Mouse (Mus musculus): Measurements from ENCODE around the gene Grhpr.
"Not testable (repeated sequence)": the region's sequence is repeated elsewhere in the genome, so short reads cannot be mapped to it uniquely, and the experiment has no call there.

Grhpr gene

GRCm38 (mm10) chr4:44974331-44974730 is 6.9 kb upstream of the Grhpr start:
- no peak for DNase-seq (ENCODE audit: low spot score in 2 of 2)

- DNase-seq (ENCODE audit: low spot score in 2 of 2), result no peak
These were observed 5.1 kb upstream of the Grhpr start for GRCm38 (mm10) chr4:44976026-44976615.

GRCm38 (mm10) chr4:44976921-44977710 is 4.1 kb upstream of the Grhpr start:
- DNase-seq (ENCODE audit: low spot score in 2 of 2), result no peak

GRCm38 (mm10) chr4:44978175-44978574 is 3.0 kb upstream of the Grhpr start:
- no peak for DNase-seq (ENCODE audit: low spot score in 2 of 2)

- no peak for DNase-seq (ENCODE audit: low spot score in 2 of 2)
These were observed 1.3 kb upstream of the Grhpr start for GRCm38 (mm10) chr4:44979794-44980338.

- DNase-seq (ENCODE audit: low spot score in 2 of 2), result no peak
These were observed 736 bp downstream of the Grhpr start for GRCm38 (mm10) chr4:44981974-44982287.

- no peak for DNase-seq (ENCODE audit: low spot score in 2 of 2)
These were observed 1.4 kb downstream of the Grhpr start for GRCm38 (mm10) chr4:44982440-44983130.

- DNase-seq (ENCODE audit: low spot score in 2 of 2), result no peak
These were observed 2.0 kb downstream of the Grhpr start for GRCm38 (mm10) chr4:44983131-44983740.

GRCm38 (mm10) chr4:44990560-44990959 is 9.4 kb downstream of the Grhpr start:
- no peak for DNase-seq (ENCODE audit: low spot score in 2 of 2)

- not testable (repeated sequence) for DNase-seq (ENCODE audit: low spot score in 2 of 2)
These were observed 11.1 kb downstream of the Grhpr start for GRCm38 (mm10) chr4:44992330-44992729.

- not testable (repeated sequence) for DNase-seq (ENCODE audit: low spot score in 2 of 2)
These were observed 12.0 kb downstream of the Grhpr start for GRCm38 (mm10) chr4:44993179-44993578.

- DNase-seq (ENCODE audit: low spot score in 2 of 2), result no peak
These were observed 12.7 kb downstream of the Grhpr start for GRCm38 (mm10) chr4:44993847-44994246.

GRCm38 (mm10) chr4:44994776-44995175 is 13.6 kb downstream of the Grhpr start:
- no peak for DNase-seq (ENCODE audit: low spot score in 2 of 2)

- no peak for DNase-seq (ENCODE audit: low spot score in 2 of 2)
These were observed 16.9 kb downstream of the Grhpr start for GRCm38 (mm10) chr4:44998071-44998470.

GRCm38 (mm10) chr4:45000001-45000400 is 18.8 kb downstream of the Grhpr start:
- no peak for DNase-seq (ENCODE audit: low spot score in 2 of 2)

GRCm38 (mm10) chr4:45005452-45005851 is 24.3 kb downstream of the Grhpr start:
- no peak for DNase-seq (ENCODE audit: low spot score in 2 of 2)

GRCm38 (mm10) chr4:45010806-45011415 is 29.7 kb downstream of the Grhpr start:
- DNase-seq (ENCODE audit: low spot score in 2 of 2), result no peak

- peak in 1 of 2 experiments; percentile 56 for DNase-seq (ENCODE audit: low spot score in 2 of 2)
These were observed 30.4 kb downstream of the Grhpr start for GRCm38 (mm10) chr4:45011581-45012104.

- DNase-seq (ENCODE audit: low spot score in 2 of 2), result peak; percentile 99 to 100
These were observed 31.1 kb downstream of the Grhpr start, which contains the start of gene Zbtb5 for GRCm38 (mm10) chr4:45012105-45012975. Gene Zbtb5 (minus strand): TSS chr4:45012412.

- no peak for DNase-seq (ENCODE audit: low spot score in 2 of 2)
These were observed 31.8 kb downstream of the Grhpr start for GRCm38 (mm10) chr4:45013031-45013431.

Measured in frontal cortex, postnatal 14 days (tissue).